In genomic region chr12:104978420-104978819, GRCm38 (mm10) we compare ENCODE assay signal across 8 mouse cellular contexts. TPM values are rescaled to one million over a fixed set of nuclear protein-coding genes. Genes with fewer than 3 reads are reported as not detected.
DNase-seq lines count a peak whose midpoint lies in the region; ATAC-seq and TF ChIP-seq lines count a peak whose summit lies in the region.

No protein-coding gene starts in this region.

- 0 out of 2 replicates have a peak, but pooled peaks cover 6% of the 10 kb centered on the region for H3K36me3 ChIP-seq in heart, postnatal 0 days (replicated peaks; ENCODE audit: control insufficient read depth, insufficient read depth, low read length)
- H3K36me3 ChIP-seq in limb, embryonic 11.5 days (ENCODE audit: control insufficient read depth, insufficient read depth, low read length): no peaks in the 10 kb centered on the region
- H3K36me3 ChIP-seq in neural tube, embryonic 12.5 days: no peaks in the 10 kb centered on the region
- peaks cover 25% of the 10 kb centered on the region; the same call in 1 of the 2 replicates for H3K36me3 ChIP-seq in liver, embryonic 12.5 days

- no peak for TF ChIP-seq EP300 in heart, postnatal 0 days (IDR thresholded peaks at IDR 0.05; ENCODE audit: low read depth)

- ATAC-seq in heart, postnatal 0 days (ENCODE audit: insufficient read depth, low read depth): peak; percentile 59
- no peak for ATAC-seq in limb, embryonic 11.5 days (ENCODE audit: insufficient number of reproducible peaks, low FRiP score, low TSS enrichment, low read depth)
- 0 out of 2 replicates have a peak, but pooled peaks have one; percentile 41 for ATAC-seq in neural tube, embryonic 12.5 days (ENCODE audit: low FRiP score, low read depth)
- no peak for ATAC-seq in cerebellum, adult (ENCODE audit: insufficient number of reproducible peaks, low FRiP score, low TSS enrichment)
- no peak for ATAC-seq in liver, embryonic 12.5 days

- no peaks in the 10 kb centered on the region for H3K9me3 ChIP-seq in heart, postnatal 0 days (replicated peaks; ENCODE audit: control insufficient read depth, low read length)
- H3K9me3 ChIP-seq in limb, embryonic 11.5 days (ENCODE audit: control insufficient read depth, low read length): no peaks in the 10 kb centered on the region
- no peaks in the 10 kb centered on the region for H3K9me3 ChIP-seq in neural tube, embryonic 12.5 days
- H3K9me3 ChIP-seq in liver, embryonic 12.5 days (replicated peaks): no peaks in the 10 kb centered on the region

- 21% methylated on average over 9 of the region's 9 CpGs for WGBS in heart, postnatal 0 days
- 22% methylated on average over 9 of the region's 9 CpGs for WGBS in limb, embryonic 11.5 days
- 11% methylated on average over 9 of the region's 9 CpGs for WGBS in neural tube, embryonic 12.5 days
- WGBS in liver, embryonic 12.5 days (ENCODE audit: insufficient replicate concordance): 62% methylated on average over 9 of the region's 9 CpGs

- H3K27ac ChIP-seq in embryonic fibroblast, embryonic 13.5 days (ENCODE audit: insufficient read depth, low read length): peak overlapping the region; percentile 84
- H3K27ac ChIP-seq in heart, postnatal 0 days (ENCODE audit: low read depth): peak overlapping the region; percentile 81
- no peak overlapping the region for H3K27ac ChIP-seq in limb, embryonic 11.5 days (replicated peaks; ENCODE audit: low read depth, low read length)
- no peak overlapping the region for H3K27ac ChIP-seq in neural tube, embryonic 12.5 days
- H3K27ac ChIP-seq in liver, embryonic 12.5 days: no peak overlapping the region

- no peaks in the 10 kb centered on the region for H3K27me3 ChIP-seq in heart, postnatal 0 days (ENCODE audit: control insufficient read depth, insufficient read depth, low read length)
- no peaks in the 10 kb centered on the region for H3K27me3 ChIP-seq in limb, embryonic 11.5 days (ENCODE audit: control insufficient read depth, insufficient read depth, low read length)
- H3K27me3 ChIP-seq in neural tube, embryonic 12.5 days (replicated peaks): no peaks in the 10 kb centered on the region
- H3K27me3 ChIP-seq in liver, embryonic 12.5 days (replicated peaks): no peaks in the 10 kb centered on the region

- peak overlapping the region; percentile 36 for H3K4me2 ChIP-seq in heart, postnatal 0 days (ENCODE audit: low read depth, low read length)
- no peak overlapping the region for H3K4me2 ChIP-seq in limb, embryonic 11.5 days (ENCODE audit: low read depth, severe bottlenecking)
- no peak overlapping the region for H3K4me2 ChIP-seq in neural tube, embryonic 12.5 days (replicated peaks)
- H3K4me2 ChIP-seq in liver, embryonic 12.5 days: no peak overlapping the region

- peak; percentile 68 for DNase-seq in urinary bladder, postnatal 14 days (ENCODE audit: low spot score)
- no peak for DNase-seq in urinary bladder, adult 2 months (ENCODE audit: low spot score)
- DNase-seq in heart, postnatal 0 days (ENCODE audit: low spot score): no peak
- DNase-seq in limb, embryonic 11.5 days (ENCODE audit: low spot score): peak; percentile 49

- no peak for TF ChIP-seq CTCF in embryonic fibroblast, embryonic 13.5 days (IDR thresholded peaks at IDR 0.05; ENCODE audit: borderline replicate concordance, insufficient read depth, low read length)
- no peak for TF ChIP-seq CTCF in heart, postnatal 0 days (IDR thresholded peaks at IDR 0.05; ENCODE audit: low read depth)

- peaks cover 7% of the 10 kb centered on the region for H3K4me1 ChIP-seq in embryonic fibroblast, embryonic 13.5 days (ENCODE audit: control insufficient read depth, insufficient read depth, low read length)
- H3K4me1 ChIP-seq in heart, postnatal 0 days (ENCODE audit: control insufficient read depth, insufficient read depth): 0 out of 2 replicates have a peak, but pooled peaks cover 11% of the 10 kb centered on the region
- H3K4me1 ChIP-seq in limb, embryonic 11.5 days (ENCODE audit: control insufficient read depth, insufficient read depth, low read length): peaks cover 7% of the 10 kb centered on the region
- peaks cover 5% of the 10 kb centered on the region for H3K4me1 ChIP-seq in neural tube, embryonic 12.5 days
- peaks cover 9% of the 10 kb centered on the region; the same call in 1 of the 2 replicates for H3K4me1 ChIP-seq in liver, embryonic 12.5 days

- no peak for TF ChIP-seq POLR2A in embryonic fibroblast, embryonic 13.5 days (IDR thresholded peaks at IDR 0.05; ENCODE audit: low read depth, low read length)

- no peak overlapping the region for H3K4me3 ChIP-seq in embryonic fibroblast, embryonic 13.5 days (ENCODE audit: insufficient read depth, low read length)
- no peak overlapping the region for H3K4me3 ChIP-seq in heart, postnatal 0 days (ENCODE audit: low read depth, low read length)
- H3K4me3 ChIP-seq in limb, embryonic 11.5 days (ENCODE audit: low read depth, low read length): no peak overlapping the region
- H3K4me3 ChIP-seq in neural tube, embryonic 12.5 days: no peak overlapping the region
- H3K4me3 ChIP-seq in liver, embryonic 12.5 days: no peak overlapping the region

- no peak overlapping the region for H3K9ac ChIP-seq in heart, postnatal 0 days (replicated peaks; ENCODE audit: low read depth, low read length)
- no peak overlapping the region for H3K9ac ChIP-seq in limb, embryonic 11.5 days (ENCODE audit: low read length)
- H3K9ac ChIP-seq in neural tube, embryonic 12.5 days: no peak overlapping the region
- H3K9ac ChIP-seq in liver, embryonic 12.5 days: no peak overlapping the region

RNA-seq across cellular contexts. Expression of gene Syne3, which starts 31.2 kb away (rescaled TPM):
- polyA plus RNA-seq in urinary bladder, adult 2 months (2012; rRNA removed): 3.0 and 5.3 TPM in 2 replicates
- polyA plus RNA-seq in embryonic fibroblast, embryonic 13.5 days (2011; ENCODE audit: insufficient read length, low read depth, missing spikeins): 13.6 and 15.9 TPM in 2 replicates
- total RNA-seq in heart, postnatal 0 days (2014; rRNA removed; ENCODE audit: low replicate concordance): 5.0 TPM in 2 replicates
- 1.8 TPM in 2 replicates for polyA plus RNA-seq in heart, postnatal 0 days (2015; fragmentation: Nextera tagmentation; extraction: Ambion mirVana)
- 0.20 and 0.31 TPM in 2 replicates for polyA plus RNA-seq in limb, embryonic 11.5 days (2014; fragmentation: Nextera tagmentation; extraction: Ambion mirVana)
- polyA plus RNA-seq in neural tube, embryonic 12.5 days (2016; fragmentation: Nextera tagmentation; extraction: Ambion mirVana): 0.06 and 0.17 TPM in 2 replicates
- 2.1 and 2.5 TPM in 2 replicates for polyA plus RNA-seq in liver, embryonic 12.5 days (2016; fragmentation: Nextera tagmentation; extraction: Ambion mirVana)

RNA-seq across cellular contexts. Expression of gene Glrx5, which starts 54.1 kb away (rescaled TPM):
- polyA plus RNA-seq in urinary bladder, adult 2 months (2012; rRNA removed): 47.7 and 53.9 TPM in 2 replicates
- polyA plus RNA-seq in embryonic fibroblast, embryonic 13.5 days (2011; ENCODE audit: insufficient read length, low read depth, missing spikeins): 37.6 and 45.1 TPM in 2 replicates
- 44.7 and 87.7 TPM in 2 replicates for total RNA-seq in heart, postnatal 0 days (2014; rRNA removed; ENCODE audit: low replicate concordance)
- polyA plus RNA-seq in heart, postnatal 0 days (2015; fragmentation: Nextera tagmentation; extraction: Ambion mirVana): 210 and 217 TPM in 2 replicates
- 189 and 202 TPM in 2 replicates for polyA plus RNA-seq in limb, embryonic 11.5 days (2014; fragmentation: Nextera tagmentation; extraction: Ambion mirVana)
- 184 and 189 TPM in 2 replicates for polyA plus RNA-seq in neural tube, embryonic 12.5 days (2016; fragmentation: Nextera tagmentation; extraction: Ambion mirVana)
- 719 and 730 TPM in 2 replicates for polyA plus RNA-seq in liver, embryonic 12.5 days (2016; fragmentation: Nextera tagmentation; extraction: Ambion mirVana)

Comparison
In these comparisons a context has a peak if more than half of its experiments do, and no peak if none do; other contexts are left out.
1. DNase-seq: peak in urinary bladder, postnatal 14 days (single experiment) and limb, embryonic 11.5 days (single experiment); none in urinary bladder, adult 2 months (single experiment) and heart, postnatal 0 days (single experiment).
2. H3K27ac ChIP-seq: peak in embryonic fibroblast, embryonic 13.5 days (single experiment) and heart, postnatal 0 days (single experiment); none in limb, embryonic 11.5 days (single experiment), neural tube, embryonic 12.5 days (single experiment) and liver, embryonic 12.5 days (single experiment).
3. ATAC-seq: peak in heart, postnatal 0 days (single experiment) and neural tube, embryonic 12.5 days (single experiment); none in limb, embryonic 11.5 days (single experiment), cerebellum, adult (single experiment) and liver, embryonic 12.5 days (single experiment).